Mouse (Mus musculus): ENCODE measurements around the gene Clba1. TPM values are rescaled to one million over a fixed set of nuclear protein-coding genes. Genes with fewer than 3 reads are reported as not detected.
A peak's percentile ranks its signal among the peaks of the same experiment; 100 is the strongest.

Gene Clba1
- 10 to 100 TPM; 15.0 to 15.8 TPM for total RNA-seq (2021)

GRCm38 (mm10) chr12:112808587-112809364, at the start of gene Clba1:
TSS of gene Clba1 (plus strand) at chr12:112808937.
- intact Hi-C loops (cut with DNase I) = no loop called here
- DNase-seq = peak; percentile 94

DNA sequence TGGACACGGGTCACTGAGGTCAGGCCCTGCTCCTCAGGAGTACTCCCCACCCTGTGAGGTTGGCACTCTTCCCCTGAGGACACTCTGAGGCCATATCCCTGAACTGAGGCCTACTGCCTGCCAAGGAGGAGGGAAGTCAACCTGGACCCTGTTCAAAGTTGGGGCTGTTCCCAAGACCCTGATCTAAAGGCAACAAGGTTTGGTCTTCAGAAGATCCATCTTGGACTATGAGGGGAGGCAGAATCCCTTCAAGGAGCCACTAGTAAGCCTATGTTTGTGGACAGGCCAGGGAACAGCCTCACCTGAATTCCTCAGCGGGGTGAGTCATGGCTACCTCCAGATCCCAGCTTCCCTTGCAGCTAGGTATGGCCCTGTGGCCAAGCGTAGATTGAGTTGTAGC, 49.3 kb upstream of the Clba1 start:
- intact Hi-C loops (cut with DNase I) = no loop called here
- DNase-seq = no peak

DNA sequence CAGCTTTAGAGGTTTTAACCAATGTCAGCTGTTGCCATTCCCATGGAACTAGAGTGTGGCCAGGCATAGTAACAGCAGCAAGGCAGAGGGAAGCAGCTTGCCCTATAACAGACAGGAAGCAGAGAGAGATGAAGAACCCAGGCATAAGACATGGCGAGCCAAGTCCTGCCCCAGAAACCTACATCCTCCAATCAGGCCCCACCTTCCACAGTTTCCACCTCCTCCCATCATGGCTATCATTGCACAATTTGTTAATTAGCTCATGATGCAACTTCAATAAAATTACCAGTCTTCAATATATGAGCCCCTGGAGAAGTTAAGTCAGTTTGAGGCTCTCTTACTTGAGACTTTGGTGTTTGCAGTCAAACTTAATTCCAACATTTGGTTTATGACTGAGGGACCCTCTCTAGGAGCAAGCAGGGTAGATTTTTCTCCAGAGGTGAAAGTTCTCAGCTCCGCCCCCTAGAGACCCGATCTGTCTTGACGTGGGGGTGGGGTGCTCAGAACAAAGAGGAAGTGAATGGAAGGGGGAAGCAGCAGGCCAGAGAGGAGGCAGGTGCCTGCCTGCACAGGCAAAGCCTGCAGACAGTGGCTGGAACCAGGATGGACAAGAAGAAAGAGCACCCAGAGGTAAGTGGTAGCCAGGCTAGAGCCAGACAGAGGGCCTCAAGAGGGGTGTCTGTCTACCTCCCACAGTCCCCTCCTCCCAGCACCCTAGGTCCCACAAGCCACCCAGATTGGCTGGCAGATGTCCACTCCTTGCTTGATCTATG, 48.4 kb upstream of the Clba1 start, which contains the start of gene Pld4:
Gene Pld4 (plus strand): TSS at position 502 of the 773 bp plus-strand sequence.
- intact Hi-C loops (cut with DNase I) = no loop called here
- no peak for DNase-seq

GRCm38 (mm10) chr12:112761411-112761810, 47.3 kb upstream of the Clba1 start:
- intact Hi-C loops (cut with DNase I) = no loop called here
- DNase-seq = no peak

GRCm38 (mm10) chr12:112762018-112762417, 46.7 kb upstream of the Clba1 start:
- intact Hi-C loops (cut with DNase I) = no loop called here
- DNase-seq = peak; percentile 5

DNA sequence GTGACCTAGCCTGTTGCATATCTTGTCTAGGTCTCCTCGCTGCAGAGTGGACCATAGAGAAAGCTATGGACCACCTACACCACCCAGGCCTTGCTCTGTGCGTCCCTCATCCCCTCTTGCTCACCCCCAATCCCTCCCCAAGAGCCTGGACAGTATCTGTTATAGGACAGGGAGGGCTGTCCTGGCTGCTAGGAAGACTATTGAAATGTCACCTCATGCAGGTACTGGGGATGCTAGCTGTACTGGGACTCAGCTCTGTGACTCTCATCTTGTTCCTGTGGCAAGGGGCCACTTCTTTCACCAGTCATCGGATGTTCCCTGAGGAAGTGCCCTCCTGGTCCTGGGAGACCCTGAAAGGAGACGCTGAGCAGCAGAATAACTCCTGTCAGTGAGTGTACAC, 45.6 kb upstream of the Clba1 start:
- intact Hi-C loops (cut with DNase I) = no loop called here
- DNase-seq = peak; percentile 0

DNA sequence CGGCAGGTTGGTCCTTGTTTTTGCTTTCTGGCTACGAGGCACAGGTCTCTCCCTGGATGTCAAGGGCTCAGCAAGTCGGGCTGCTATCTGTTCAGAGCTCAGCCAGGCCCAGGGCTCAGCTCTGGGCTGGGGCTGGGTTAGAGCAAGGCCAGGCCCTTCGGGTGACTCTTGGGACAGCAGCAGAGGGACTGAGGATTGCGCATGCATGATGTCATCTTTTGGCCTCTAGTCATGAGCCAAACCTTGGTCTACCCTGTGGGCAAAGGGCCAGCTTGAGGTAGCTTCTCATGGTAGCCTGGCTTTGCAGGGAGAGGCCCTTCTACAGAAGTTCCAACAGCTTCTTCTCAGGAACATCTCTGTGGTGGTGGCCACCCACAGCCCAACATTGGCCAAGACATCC, 44.6 kb upstream of the Clba1 start:
- DNase-seq = peak; percentile 0
- intact Hi-C loops (cut with DNase I) = no loop called here

DNA sequence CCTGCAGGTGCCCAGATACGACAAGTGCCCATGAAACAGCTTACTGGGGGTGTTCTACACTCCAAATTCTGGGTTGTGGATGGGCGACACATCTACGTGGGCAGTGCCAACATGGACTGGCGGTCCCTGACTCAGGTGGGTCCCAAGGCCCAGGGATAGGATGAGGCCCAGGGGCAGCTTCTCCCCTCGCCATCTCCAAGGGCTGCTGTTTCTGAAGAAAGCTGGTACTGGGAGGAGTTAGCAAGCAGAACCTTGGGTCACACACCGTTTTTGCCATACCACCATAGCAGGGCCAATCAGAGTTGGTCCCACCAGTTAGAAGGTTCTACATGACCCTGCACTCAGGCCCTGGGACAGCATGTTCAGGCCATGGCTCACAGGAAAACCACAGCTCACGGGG, 43.7 kb upstream of the Clba1 start:
- no peak for DNase-seq
- intact Hi-C loops (cut with DNase I) = no loop called here

DNA sequence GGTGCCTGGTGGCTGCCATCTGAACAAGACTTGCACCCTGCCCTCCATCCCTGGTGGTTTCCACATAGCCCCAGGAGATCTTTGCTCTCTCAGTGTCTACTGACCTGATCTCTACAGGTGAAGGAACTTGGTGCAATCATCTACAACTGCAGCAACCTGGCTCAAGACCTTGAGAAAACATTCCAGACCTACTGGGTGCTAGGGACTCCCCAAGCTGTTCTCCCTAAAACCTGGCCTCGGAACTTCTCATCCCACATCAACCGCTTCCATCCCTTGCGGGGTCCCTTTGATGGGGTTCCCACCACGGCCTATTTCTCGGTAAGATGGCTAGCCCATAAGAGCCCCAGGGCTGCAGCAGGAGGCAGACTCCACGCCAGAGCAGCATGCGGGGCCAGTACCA, 42.2 kb upstream of the Clba1 start:
- no peak for DNase-seq
- intact Hi-C loops (cut with DNase I) = no loop called here

DNA sequence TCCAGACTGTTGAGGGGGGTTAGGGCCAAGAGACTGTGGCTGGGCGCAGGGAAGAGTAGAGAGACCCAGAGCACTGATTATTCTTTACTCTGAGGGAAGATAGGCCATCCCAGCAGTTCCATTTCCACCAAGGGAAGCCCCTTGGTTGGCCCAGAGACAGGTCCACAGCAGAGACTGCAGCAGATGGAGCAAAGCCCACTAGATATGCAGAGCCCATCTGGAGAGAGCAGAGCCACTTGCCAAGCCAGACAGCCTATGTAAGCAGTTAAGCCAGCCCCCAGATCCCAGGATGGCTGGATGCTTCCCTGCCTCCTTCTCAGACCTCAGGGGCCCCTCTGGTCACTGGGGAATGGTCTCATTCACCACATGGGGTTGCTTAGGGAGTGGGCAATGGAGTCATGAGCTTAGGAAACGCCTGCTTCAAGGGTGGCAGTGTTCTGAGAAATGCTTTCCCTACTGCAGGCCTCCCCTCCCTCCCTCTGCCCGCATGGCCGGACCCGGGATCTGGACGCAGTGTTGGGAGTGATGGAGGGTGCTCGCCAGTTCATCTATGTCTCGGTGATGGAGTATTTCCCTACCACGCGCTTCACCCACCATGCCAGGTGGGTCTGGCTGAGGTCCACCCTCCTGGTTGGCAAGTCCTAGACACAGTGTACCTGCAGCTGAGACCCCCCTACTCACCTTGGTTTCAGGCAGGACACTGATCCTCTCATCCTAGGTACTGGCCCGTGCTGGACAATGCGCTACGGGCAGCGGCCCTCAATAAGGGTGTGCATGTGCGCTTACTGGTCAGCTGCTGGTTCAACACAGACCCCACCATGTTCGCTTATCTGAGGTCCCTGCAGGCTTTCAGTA, 41.5 kb upstream of the Clba1 start:
- intact Hi-C loops (cut with DNase I) = no loop called here

DNA sequence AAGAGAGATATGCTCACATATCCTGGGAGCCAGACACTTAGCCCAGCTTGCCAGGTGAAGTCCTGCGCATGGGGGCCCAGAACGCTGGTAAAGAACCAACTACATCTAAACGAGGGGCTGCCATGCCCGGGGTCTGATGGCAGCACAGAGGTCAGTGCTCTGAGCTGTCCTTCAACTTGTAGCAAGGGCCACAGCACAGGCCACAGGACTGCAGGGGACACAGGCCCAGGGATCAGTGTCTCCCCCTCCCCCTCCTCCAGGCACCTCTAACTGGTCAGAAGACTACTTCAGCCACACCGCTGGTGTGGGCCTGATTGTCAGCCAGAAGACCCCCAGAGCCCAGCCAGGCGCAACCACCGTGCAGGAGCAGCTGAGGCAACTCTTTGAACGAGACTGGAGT, 40.6 kb upstream of the Clba1 start:
- peak; percentile 0 for DNase-seq
- intact Hi-C loops (cut with DNase I) = no loop called here

More for the DNA sequence above, 41.5 kb upstream of the Clba1 start:
- peak; percentile 51 for DNase-seq

DNA sequence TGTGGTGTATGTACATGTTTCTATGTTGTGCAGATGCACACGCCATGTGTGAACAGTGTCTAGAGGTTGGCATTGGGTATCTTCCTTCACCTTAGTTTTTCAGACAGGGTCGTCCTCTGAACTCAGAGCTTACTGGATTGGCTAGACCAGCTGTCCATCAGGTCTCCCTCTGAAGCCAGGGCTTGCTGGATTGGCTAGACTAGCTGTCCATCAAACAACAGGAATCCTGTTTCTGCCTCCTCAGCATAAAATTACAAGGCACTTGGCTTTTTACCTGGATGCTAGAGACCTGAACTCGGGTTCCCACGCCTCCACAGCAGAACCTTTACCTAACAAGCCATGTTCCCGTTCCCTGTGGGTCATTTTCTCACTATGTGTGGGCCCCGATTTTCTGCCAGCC, 39.7 kb upstream of the Clba1 start:
- peak; percentile 5 for DNase-seq
- intact Hi-C loops (cut with DNase I) = no loop called here

DNA sequence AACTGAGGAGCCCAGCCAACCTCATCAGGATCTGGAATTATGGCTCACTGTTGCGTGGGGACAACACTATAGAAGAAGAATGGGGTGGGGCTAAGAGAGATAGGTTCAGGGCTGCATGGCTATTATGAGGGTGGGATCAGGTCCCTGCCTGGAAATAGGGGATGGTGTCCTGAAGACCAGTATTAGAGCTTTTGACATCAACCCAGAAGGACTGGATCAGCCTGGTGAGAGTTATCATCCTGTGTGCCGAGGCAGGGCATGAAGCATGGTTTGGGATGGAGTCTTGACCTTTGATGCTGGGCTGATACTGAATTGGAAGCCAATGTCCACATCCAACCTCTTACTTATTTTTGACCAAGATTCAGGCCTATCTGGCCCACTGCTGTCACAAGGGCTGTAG, 39.0 kb upstream of the Clba1 start:
- intact Hi-C loops (cut with DNase I) = no loop called here
- no peak for DNase-seq

- peak; percentile 0 for DNase-seq
- intact Hi-C loops (cut with DNase I) = no loop called here
Observed at GRCm38 (mm10) chr12:112770396-112770795, 38.3 kb upstream of the Clba1 start.

DNA sequence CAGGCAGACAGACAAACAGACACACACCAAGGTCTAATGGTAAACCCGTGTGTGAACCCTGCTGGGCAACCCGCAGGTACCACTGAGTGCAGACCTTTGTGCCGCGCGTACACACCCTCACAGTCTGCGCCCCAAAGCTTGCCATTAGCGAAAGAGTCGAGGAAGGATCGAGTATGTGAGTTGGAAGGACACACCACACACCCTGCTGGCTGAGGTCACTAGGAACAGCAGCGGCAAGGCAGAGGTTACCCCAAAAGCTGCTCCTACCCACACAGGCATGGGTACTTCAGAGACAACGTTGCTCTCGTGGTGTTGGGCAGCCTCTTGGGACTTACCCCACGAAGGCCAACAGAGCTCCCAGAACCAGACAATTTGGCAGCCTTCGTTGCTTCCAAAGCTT, 36.4 kb upstream of the Clba1 start:
- no peak for DNase-seq
- intact Hi-C loops (cut with DNase I) = no loop called here

DNA sequence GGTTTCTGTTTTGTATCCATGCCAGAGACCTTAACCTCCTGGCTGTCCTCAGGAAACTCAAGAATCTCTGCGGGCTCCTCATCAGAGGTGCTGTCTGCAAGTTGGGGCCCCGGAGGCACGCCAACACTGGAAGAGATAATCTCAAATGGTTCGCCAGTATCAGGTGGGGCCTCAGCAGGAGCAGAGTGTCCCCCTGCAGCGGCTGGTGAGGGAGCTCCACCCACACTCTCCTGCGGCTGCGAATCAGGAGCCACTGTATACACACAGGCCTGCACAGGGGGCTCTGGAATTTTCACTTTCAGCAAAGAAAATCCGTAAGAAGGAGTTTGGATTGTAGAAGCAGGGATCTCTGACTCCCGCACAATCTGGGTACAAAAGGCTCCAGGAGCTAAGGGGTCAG, 35.4 kb upstream of the Clba1 start:
- intact Hi-C loops (cut with DNase I) = no loop called here
- no peak for DNase-seq

GRCm38 (mm10) chr12:112774026-112774425, 34.7 kb upstream of the Clba1 start:
- intact Hi-C loops (cut with DNase I) = no loop called here
- no peak for DNase-seq

- DNase-seq = no peak
- intact Hi-C loops (cut with DNase I) = no loop called here
Observed at GRCm38 (mm10) chr12:112774481-112774880, 34.3 kb upstream of the Clba1 start.

DNA sequence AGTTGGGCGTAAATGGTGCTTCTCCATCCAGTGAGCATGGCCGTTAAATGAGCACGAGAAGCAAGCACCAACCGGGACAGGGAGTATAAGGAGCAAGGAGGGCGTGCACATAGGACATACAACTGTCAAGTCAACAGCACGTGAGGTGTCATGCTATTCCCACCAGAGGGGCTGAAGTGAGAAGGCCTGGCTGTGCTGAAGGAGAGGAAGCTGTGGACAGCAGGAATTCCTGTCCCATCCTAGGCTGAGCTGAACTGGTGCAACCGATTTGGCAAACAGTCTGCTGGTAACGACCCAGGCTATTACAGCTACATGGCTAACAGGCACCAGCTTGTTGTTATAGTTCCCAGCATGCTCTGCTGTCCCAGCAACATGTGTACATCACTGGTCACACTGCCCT, 17.7 kb upstream of the Clba1 start:
- no peak for DNase-seq
- intact Hi-C loops (cut with DNase I) = no loop called here

- intact Hi-C loops (cut with DNase I) = no loop called here
- DNase-seq = peak; percentile 61
Observed at GRCm38 (mm10) chr12:112793601-112794355, 15.0 kb upstream of the Clba1 start.
